ENCODE assay signal across 10 mouse cellular contexts in the genomic region with DNA sequence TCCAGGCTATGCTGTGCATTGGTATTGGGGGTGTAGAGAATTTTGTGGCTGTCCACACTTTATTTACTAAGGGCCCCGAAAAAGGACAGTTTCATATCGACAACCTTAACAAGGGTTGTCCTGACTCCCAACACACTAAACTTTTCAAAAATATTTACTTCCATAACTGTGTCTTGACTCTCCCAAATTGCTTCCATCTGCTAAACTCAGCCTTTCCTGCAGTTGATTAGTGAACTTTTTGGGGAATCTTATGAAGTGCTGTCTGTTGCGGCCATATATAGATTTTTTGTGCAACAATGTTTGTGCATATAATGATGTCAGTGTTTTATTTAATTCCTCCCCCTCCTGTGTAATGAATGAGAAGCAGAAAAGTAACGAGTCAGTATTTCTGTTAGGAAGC.
"Had no signal": no experiment of that assay in that cellular context is flagged by ENCODE, and none has a peak within 500 bp of the region (broad histone marks: within the 10 kb centered on the region; RNA-seq: fewer than 3 reads in every experiment).

No protein-coding gene starts in this region.

- H3K4me1 ChIP-seq: liver, embryonic 13.5 days; lung, embryonic 15.5 days; midbrain, embryonic 12.5 days had no signal

- H3K36me3 ChIP-seq: liver, embryonic 13.5 days; lung, embryonic 15.5 days; midbrain, embryonic 12.5 days had no signal

- H3K4me3 ChIP-seq: left cerebral cortex, adult 2 months; liver, embryonic 13.5 days; lung, embryonic 15.5 days; midbrain, embryonic 12.5 days had no signal

- DNase-seq: kidney, postnatal 25 days; liver; liver, embryonic 13.5 days; liver, postnatal 0 days; lung, postnatal 14 days; right cerebral cortex, postnatal 14 days; thymus, postnatal 36 days had no signal

- H3K4me2 ChIP-seq: liver, embryonic 13.5 days; lung, embryonic 15.5 days; midbrain, embryonic 12.5 days had no signal

- ATAC-seq: liver, postnatal 0 days had no signal

- H3K9ac ChIP-seq: liver, embryonic 13.5 days; liver, postnatal 0 days; lung, embryonic 15.5 days; midbrain, embryonic 12.5 days had no signal

- H3K9me3 ChIP-seq: liver, embryonic 13.5 days; lung, embryonic 15.5 days; midbrain, embryonic 12.5 days had no signal

- H3K27ac ChIP-seq: left cerebral cortex, adult 2 months; liver, embryonic 13.5 days; lung, embryonic 15.5 days; midbrain, embryonic 12.5 days had no signal

- H3K27me3 ChIP-seq: liver, embryonic 13.5 days; lung, embryonic 15.5 days; midbrain, embryonic 12.5 days had no signal
